Mouse (Mus musculus) liver, embryonic 16.5 days (tissue): ENCODE results near the gene Psme2. TPM values are rescaled to one million over a fixed set of nuclear protein-coding genes. Genes with fewer than 3 reads are reported as not detected.

Experiments used
- ATAC-seq: fragments of 200-750 bp; cut with Nextera tagmentation; 2 replicates; pipeline ENCODE4 v1.8.0; 2017; ENCODE audit warnings: low read depth, mild to moderate bottlenecking, moderate number of reproducible peaks, moderate library complexity
- H3K27ac ChIP-seq: fragments of 300-500 bp; sonication (generic); 2 replicates; pipeline ENCODE4 v1.5.1; 2014; ENCODE audit warnings: mild to moderate bottlenecking, low read length
- H3K27me3 ChIP-seq: fragments of 300-500 bp; sonication (generic); 2 replicates; pipeline ENCODE4 v1.6.1; 2014; ENCODE audit warnings: low read depth, low read length, mixed read lengths; ENCODE audit not compliant: control insufficient read depth, insufficient read depth
- H3K36me3 ChIP-seq: fragments of 300-500 bp; sonication (generic); 2 replicates; pipeline ENCODE4 v1.6.1; 2014; ENCODE audit warnings: mild to moderate bottlenecking; ENCODE audit not compliant: control insufficient read depth, insufficient read depth
- H3K4me1 ChIP-seq: fragments of 300-500 bp; sonication (generic); 2 replicates; pipeline ENCODE4 v1.6.1; 2014; ENCODE audit warnings: low read depth, low read length, mixed read lengths; ENCODE audit not compliant: control insufficient read depth
- H3K4me2 ChIP-seq: fragments of 300-500 bp; sonication (generic); 2 replicates; pipeline ENCODE4 v1.6.1; 2014; ENCODE audit warnings: low read depth, low read length, mixed read lengths
- H3K4me3 ChIP-seq: fragments of 300-500 bp; sonication (generic); 2 replicates; pipeline ENCODE4 v1.5.1; 2014; ENCODE audit warnings: low read depth, mild to moderate bottlenecking, low read length
- H3K9ac ChIP-seq: fragments of 300-500 bp; sonication (generic); 2 replicates; pipeline ENCODE4 v1.6.1; 2014; ENCODE audit warnings: low read depth, low read length
- H3K9me3 ChIP-seq: fragments of 300-500 bp; sonication (generic); replicated peaks from 2 replicates; pipeline ENCODE4 v1.6.1; 2016; ENCODE audit warnings: low read length; ENCODE audit not compliant: control insufficient read depth
- WGBS: fragments of 180-500 bp; shearing (Covaris S2); extraction: QIAGEN DNeasy Blood & Tissue Kit; methylation state at CpG from one replicate; pipeline ENCODE4 v1.1.7; 2014; ENCODE audit not compliant: insufficient replicate concordance; 5-methylcytosine and 5-hydroxymethylcytosine counted together
- polyA plus RNA-seq: library from polyadenylated mRNA; unstranded; fragments of >200 nt; fragmentation: Nextera tagmentation; extraction: Ambion mirVana; gene quantifications from 2 replicates; pipeline ENCODE4 v1.2.1, GENCODE M21; 2015

Psme2 gene
- polyA plus RNA-seq, 1 experiment from 2014 or later: 181 TPM

DNA sequence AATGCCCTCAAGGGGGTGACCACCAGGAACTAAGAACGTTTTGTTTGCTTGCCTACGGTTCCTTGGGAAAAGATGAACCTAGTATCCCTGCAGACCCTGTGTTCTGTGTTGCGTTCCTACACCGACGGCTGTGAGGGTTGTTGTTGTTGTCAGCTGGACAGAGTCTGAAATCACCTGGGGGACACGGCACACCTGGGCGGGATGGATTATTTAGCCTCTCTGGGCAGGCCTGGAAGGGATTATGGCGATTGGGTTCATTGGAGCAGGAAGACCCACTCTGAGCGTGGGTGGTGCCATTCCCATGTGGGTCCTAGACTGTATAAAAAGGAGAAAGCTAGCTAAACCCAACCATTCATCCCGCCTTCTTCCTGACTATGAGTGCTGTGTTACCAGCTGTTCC lies 29.1 kb downstream of the Psme2 start:
- Histone ChIP-seq H3K27ac (no peak overlapping the region), H3K4me3 (peak overlapping the region; percentile 78), H3K4me1 (peaks cover 32% of the 10 kb centered on the region), H3K27me3 (no peaks in the 10 kb centered on the region), H3K36me3 (peaks cover 27% of the 10 kb centered on the region), H3K9ac (peak overlapping the region; percentile 46; the same call in 1 of the 2 replicates), H3K4me2 (peak overlapping the region; percentile 89), H3K9me3 (no peaks in the 10 kb centered on the region)
- WGBS: 84% methylated on average over 10 of the region's 10 CpGs
- no peak for ATAC-seq

DNA sequence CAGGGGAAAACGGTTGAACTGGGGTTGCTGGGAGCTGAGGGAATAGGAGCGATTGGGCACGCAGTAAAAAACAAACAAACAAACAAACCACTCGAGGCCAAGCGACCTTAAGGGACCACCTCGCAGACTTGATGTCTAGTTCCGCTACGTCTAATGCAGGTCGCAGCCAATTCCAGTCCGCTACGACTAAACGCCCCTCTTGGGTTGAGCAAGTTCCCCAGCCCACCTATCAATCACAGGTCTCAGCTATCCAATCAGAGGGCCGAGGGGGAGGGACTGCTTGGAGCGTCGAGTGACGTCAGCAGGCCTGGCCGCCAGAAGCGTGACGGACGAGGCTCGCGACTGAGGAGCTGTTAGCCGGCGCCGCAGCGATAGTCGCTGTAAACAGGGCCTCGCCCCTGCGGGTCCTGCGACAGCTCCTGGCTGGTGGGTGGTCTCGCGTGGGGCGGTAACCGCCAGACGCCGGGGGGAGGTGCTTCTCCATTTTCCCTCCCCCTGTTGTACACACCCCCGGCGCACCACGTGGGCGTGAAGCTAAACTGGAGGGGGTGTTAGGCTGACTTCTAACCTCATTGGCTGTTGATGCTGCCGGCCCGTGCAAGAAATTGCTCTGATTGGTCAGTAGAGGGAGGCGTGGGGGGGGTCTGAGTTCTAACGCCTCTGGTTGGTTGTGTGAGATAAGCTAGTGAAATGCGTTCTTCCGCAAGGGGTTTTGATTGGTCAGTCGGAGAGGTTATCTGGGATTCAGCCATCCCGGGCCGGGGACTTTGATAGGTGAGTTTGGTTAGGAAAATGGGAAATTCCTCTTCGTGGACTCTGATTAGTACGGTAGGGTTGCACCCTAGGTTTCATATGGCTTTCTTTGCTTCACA lies 30.5 kb downstream of the Psme2 start, which contains the start of gene A730061H03Rik:
TSS of gene A730061H03Rik (minus strand) at position 205 of the 872 bp plus-strand sequence.
- H3K36me3 ChIP-seq: peaks cover 13% of the 10 kb centered on the region
- WGBS: under 1% methylated on average over 51 of the region's 51 CpGs
- H3K27me3 ChIP-seq: no peaks in the 10 kb centered on the region
- H3K4me2 ChIP-seq: peak within 1 kb of the TSS; percentile 89
- peak; percentile 87 for ATAC-seq
- peak within 1 kb of the TSS; percentile 78 for H3K4me3 ChIP-seq
- H3K4me1 ChIP-seq: peaks cover 43% of the 10 kb centered on the region
- H3K27ac ChIP-seq: peak within 1 kb of the TSS; percentile 100
- peak within 1 kb of the TSS; percentile 90 for H3K9ac ChIP-seq
- no peaks in the 10 kb centered on the region for H3K9me3 ChIP-seq

GRCm38 (mm10) chr14:55559799-55560201 lies 31.1 kb downstream of the Psme2 start, which contains the start of gene Dcaf11:
Dcaf11 (plus strand) TSS chr14:55560006.
- Histone ChIP-seq H3K4me1 (peaks cover 43% of the 10 kb centered on the region), H3K4me3 (peak within 1 kb of the TSS; percentile 78), H3K9me3 (no peaks in the 10 kb centered on the region), H3K27me3 (no peaks in the 10 kb centered on the region), H3K27ac (peak within 1 kb of the TSS; percentile 100), H3K36me3 (peaks cover 7% of the 10 kb centered on the region), H3K9ac (peak within 1 kb of the TSS; percentile 90), H3K4me2 (peak within 1 kb of the TSS; percentile 89)
- WGBS: under 1% methylated on average over 27 of the region's 27 CpGs
- peak; percentile 76 for ATAC-seq

GRCm38 (mm10) chr14:55558740-55559448 lies 32.0 kb downstream of the Psme2 start:
- peak; percentile 20 for ATAC-seq

GRCm38 (mm10) chr14:55557587-55557986 lies 33.3 kb downstream of the Psme2 start:
- H3K4me3 ChIP-seq: no peak overlapping the region
- no peak for ATAC-seq
- H3K9me3 ChIP-seq: no peaks in the 10 kb centered on the region
- no peak overlapping the region for H3K4me2 ChIP-seq
- peaks cover 47% of the 10 kb centered on the region for H3K4me1 ChIP-seq
- WGBS: 76% methylated on average over 3 of the region's 3 CpGs
- H3K36me3 ChIP-seq: no peaks in the 10 kb centered on the region
- no peaks in the 10 kb centered on the region for H3K27me3 ChIP-seq
- H3K27ac ChIP-seq: peak overlapping the region; percentile 83
- peak overlapping the region; percentile 10; the same call in 1 of the 2 replicates for H3K9ac ChIP-seq

More at GRCm38 (mm10) chr14:55558740-55559448, 32.0 kb downstream of the Psme2 start:
- H3K27ac ChIP-seq: peak overlapping the region; percentile 100
- no peaks in the 10 kb centered on the region for H3K27me3 ChIP-seq
- H3K4me3 ChIP-seq: peak overlapping the region; percentile 78
- H3K4me2 ChIP-seq: peak overlapping the region; percentile 89
- no peaks in the 10 kb centered on the region for H3K36me3 ChIP-seq
- peaks cover 47% of the 10 kb centered on the region for H3K4me1 ChIP-seq
- peak overlapping the region; percentile 90; the same call in 1 of the 2 replicates for H3K9ac ChIP-seq
- WGBS: 31% methylated on average over 6 of the region's 6 CpGs
- H3K9me3 ChIP-seq: no peaks in the 10 kb centered on the region

- H3K9ac ChIP-seq: no peak overlapping the region; the same call in 1 of the 2 replicates
- H3K27ac ChIP-seq: peak overlapping the region; percentile 83
- no peak overlapping the region for H3K4me2 ChIP-seq
- no peak overlapping the region for H3K4me3 ChIP-seq
- 13% methylated on average over 5 of the region's 5 CpGs for WGBS
- no peaks in the 10 kb centered on the region for H3K27me3 ChIP-seq
- peaks cover 47% of the 10 kb centered on the region for H3K4me1 ChIP-seq
- H3K9me3 ChIP-seq: no peaks in the 10 kb centered on the region
- no peak for ATAC-seq
- no peaks in the 10 kb centered on the region for H3K36me3 ChIP-seq
Measured at GRCm38 (mm10) chr14:55557003-55557402, 33.9 kb downstream of the Psme2 start.

DNA sequence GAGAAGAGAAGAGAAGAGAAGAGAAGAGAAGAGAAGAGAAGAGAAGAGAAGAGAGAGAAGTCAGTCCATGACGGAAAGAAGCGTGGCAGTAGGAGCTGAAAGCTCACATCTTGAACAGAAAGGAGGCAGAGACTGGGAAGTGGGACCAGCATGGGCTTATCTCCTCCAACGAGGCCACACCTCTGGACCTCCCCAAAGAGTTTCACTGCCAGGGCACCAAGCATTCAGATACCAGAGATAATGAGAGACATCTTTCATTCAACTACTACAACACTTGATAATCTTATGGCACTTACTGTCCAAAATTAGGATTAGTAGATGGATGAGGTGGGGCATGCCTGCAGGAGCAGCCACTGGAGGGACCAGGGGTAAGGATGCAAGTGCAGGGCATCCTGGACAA lies 35.1 kb downstream of the Psme2 start:
- no peaks in the 10 kb centered on the region for H3K36me3 ChIP-seq
- 70% methylated on average over 3 of the region's 3 CpGs for WGBS
- H3K9ac ChIP-seq: no peak overlapping the region
- H3K4me2 ChIP-seq: no peak overlapping the region
- no peaks in the 10 kb centered on the region for H3K27me3 ChIP-seq
- no peaks in the 10 kb centered on the region for H3K9me3 ChIP-seq
- H3K4me3 ChIP-seq: no peak overlapping the region
- no peak overlapping the region for H3K27ac ChIP-seq
- H3K4me1 ChIP-seq: peaks cover 35% of the 10 kb centered on the region
- ATAC-seq: no peak

GRCm38 (mm10) chr14:55554635-55555034 lies 36.3 kb downstream of the Psme2 start:
- no peaks in the 10 kb centered on the region for H3K27me3 ChIP-seq
- ATAC-seq: no peak

More at GRCm38 (mm10) chr14:55554635-55555034, 36.3 kb downstream of the Psme2 start:
- Histone ChIP-seq H3K9ac (no peak overlapping the region), H3K4me2 (no peak overlapping the region), H3K9me3 (no peaks in the 10 kb centered on the region), H3K4me3 (no peak overlapping the region), H3K36me3 (peaks cover 4% of the 10 kb centered on the region), H3K4me1 (peaks cover 35% of the 10 kb centered on the region), H3K27ac (no peak overlapping the region)
